Mouse (Mus musculus) liver, embryonic 14.5 days (tissue): Measurements from ENCODE around the gene Klrc1.

Experiments used
- CTCF ChIP-seq: IDR thresholded peaks from 2 replicates; pipeline ENCODE4 v1.5.1; 2016; ENCODE audit warnings: antibody characterized with exemption, low read depth, control low read depth
- EP300 ChIP-seq: IDR thresholded peaks from 2 replicates; pipeline ENCODE4 v1.6.1; 2016; ENCODE audit warnings: antibody characterized with exemption, low read depth

GRCm38 (mm10) chr6:129680379-129680778 is 1.6 kb upstream of the Klrc1 start:
- no peak for TF ChIP-seq CTCF
- TF ChIP-seq EP300: no peak
